Mouse (Mus musculus) left cerebral cortex, adult 9 months (tissue): ENCODE measurements around the gene Zfp664.

ENCODE experiments used
- DNase-seq, 2 experiments: peaks; one replicate each; pipeline ENCODE4 v3.0.0; 2022; ENCODE audit warnings: low spot score in 2 of 2

Gene Zfp664

GRCm38 (mm10) chr5:124862013-124862866 is at the start of gene Zfp664, which contains the start of gene Ccdc92:
TSS of gene Zfp664 (plus strand) at chr5:124862691.
TSS of gene Ccdc92 (minus strand) at chr5:124862424.
- peak; percentile 88 to 95 for DNase-seq

- DNase-seq = no peak
These were observed 47.7 kb upstream of the Zfp664 start for GRCm38 (mm10) chr5:124814797-124815196.

- no peak for DNase-seq
These were observed 45.4 kb upstream of the Zfp664 start for GRCm38 (mm10) chr5:124817050-124817449.

- DNase-seq = no peak
These were observed 40.2 kb upstream of the Zfp664 start for GRCm38 (mm10) chr5:124822128-124822894.

- no peak for DNase-seq
These were observed 32.2 kb upstream of the Zfp664 start for GRCm38 (mm10) chr5:124830331-124830730.

- DNase-seq = peak in 1 of 2 experiments; percentile 22
These were observed 27.3 kb upstream of the Zfp664 start for GRCm38 (mm10) chr5:124835218-124835617.

- no peak for DNase-seq
These were observed 26.4 kb upstream of the Zfp664 start for GRCm38 (mm10) chr5:124836075-124836474.

GRCm38 (mm10) chr5:124836621-124837020 is 25.9 kb upstream of the Zfp664 start:
- DNase-seq = peak in 1 of 2 experiments; percentile 73

GRCm38 (mm10) chr5:124840202-124840601 is 22.3 kb upstream of the Zfp664 start:
- no peak for DNase-seq

GRCm38 (mm10) chr5:124840669-124841068 is 21.8 kb upstream of the Zfp664 start:
- no peak for DNase-seq

GRCm38 (mm10) chr5:124843386-124843785 is 19.1 kb upstream of the Zfp664 start:
- no peak for DNase-seq

- DNase-seq = no peak
These were observed 17.6 kb upstream of the Zfp664 start for GRCm38 (mm10) chr5:124844929-124845328.

- no peak for DNase-seq
These were observed 15.5 kb upstream of the Zfp664 start for GRCm38 (mm10) chr5:124847014-124847413.

- DNase-seq = no peak
These were observed 13.5 kb upstream of the Zfp664 start for GRCm38 (mm10) chr5:124848994-124849393.

- no peak for DNase-seq
These were observed 10.9 kb upstream of the Zfp664 start for GRCm38 (mm10) chr5:124851572-124851971.

GRCm38 (mm10) chr5:124852294-124852693 is 10.2 kb upstream of the Zfp664 start:
- no peak for DNase-seq

GRCm38 (mm10) chr5:124853079-124853478 is 9.4 kb upstream of the Zfp664 start:
- peak in 1 of 2 experiments; percentile 33 for DNase-seq

GRCm38 (mm10) chr5:124854202-124854601 is 8.3 kb upstream of the Zfp664 start:
- DNase-seq = no peak

- DNase-seq = no peak
These were observed 2.5 kb upstream of the Zfp664 start for GRCm38 (mm10) chr5:124860013-124860412.

- peak in 1 of 2 experiments; percentile 36 for DNase-seq
These were observed 1.0 kb upstream of the Zfp664 start for GRCm38 (mm10) chr5:124861463-124861862.

- no peak for DNase-seq
These were observed 615 bp downstream of the Zfp664 start for GRCm38 (mm10) chr5:124862871-124863741.

GRCm38 (mm10) chr5:124868981-124869380 is 6.5 kb downstream of the Zfp664 start:
- DNase-seq = peak in 1 of 2 experiments; percentile 79
